Mouse (Mus musculus) myocyte (in vitro differentiated cells): ENCODE data around the gene Acss2. TPM values are rescaled to one million over a fixed set of nuclear protein-coding genes. Genes with fewer than 3 reads are reported as not detected.

ENCODE experiments used
- H3K27me3 ChIP-seq: one replicate; pipeline ENCODE4 v1.6.1; 2011; ENCODE audit not compliant: control insufficient read depth, insufficient read depth, insufficient read length
- H3K36me3 ChIP-seq: one replicate; pipeline ENCODE4 v1.6.1; 2011; ENCODE audit not compliant: control insufficient read depth, insufficient read depth
- H3K4me2 ChIP-seq: one replicate; pipeline ENCODE4 v1.6.1; 2011; ENCODE audit warnings: low read depth, control low read depth
- H3K4me3 ChIP-seq: one replicate; pipeline ENCODE4 v1.5.1; 2011; ENCODE audit warnings: mild to moderate bottlenecking, control low read depth, moderate library complexity
- H3K79me2 ChIP-seq: one replicate; pipeline ENCODE4 v1.6.1; 2011; ENCODE audit not compliant: control insufficient read depth, insufficient read depth
- H3ac ChIP-seq: one replicate; pipeline ENCODE4 v1.6.1; 2011; ENCODE audit not compliant: control insufficient read depth, insufficient read length
- CEBPB ChIP-seq: IDR thresholded peaks from 2 replicates; pipeline ENCODE4 v1.6.1; 2011; ENCODE audit warnings: mild to moderate bottlenecking, moderate library complexity; ENCODE audit not compliant: poor library complexity, insufficient read depth, severe bottlenecking
- E2F4 ChIP-seq: IDR thresholded peaks from one replicate; pipeline ENCODE4 v1.6.1; 2011; ENCODE audit warnings: mild to moderate bottlenecking, control low read depth, moderate library complexity; ENCODE audit not compliant: insufficient read depth
- MAX ChIP-seq: IDR thresholded peaks from one replicate; pipeline ENCODE4 v1.6.1; 2011; ENCODE audit warnings: low read depth, mild to moderate bottlenecking, control low read depth
- MYOD1 ChIP-seq, 3 experiments: IDR thresholded peaks; one replicate each; pipeline ENCODE4 v1.6.1; 2011; ENCODE audit warnings: control low read depth in 2 of 3, low read depth in 2 of 3, mild to moderate bottlenecking in 2 of 3, moderate library complexity in 1 of 3; ENCODE audit not compliant: insufficient read length in 2 of 3, control insufficient read depth in 1 of 3
- MYOG ChIP-seq, 3 experiments: IDR thresholded peaks; one replicate each; pipeline ENCODE4 v1.6.1; 2011; ENCODE audit warnings: control low read depth in 2 of 3, low read depth in 2 of 3, mild to moderate bottlenecking in 2 of 3; ENCODE audit not compliant: insufficient read length in 2 of 3, control insufficient read depth in 1 of 3, insufficient read depth in 1 of 3
- POLR2A ChIP-seq: IDR thresholded peaks from one replicate; pipeline ENCODE4 v1.6.1; 2011; ENCODE audit warnings: low read depth, mild to moderate bottlenecking, control low read depth, moderate library complexity; ENCODE audit not compliant: insufficient read length
- POLR2AphosphoS2 ChIP-seq: IDR thresholded peaks from one replicate; pipeline ENCODE4 v1.6.1; 2011; ENCODE audit warnings: low read depth, control low read depth; ENCODE audit not compliant: insufficient read length
- REST ChIP-seq: IDR thresholded peaks from one replicate; pipeline ENCODE4 v1.6.1; 2011; ENCODE audit warnings: mild to moderate bottlenecking, control low read depth, moderate library complexity; ENCODE audit not compliant: insufficient read depth, insufficient read length
- SRF ChIP-seq: IDR thresholded peaks from one replicate; pipeline ENCODE4 v1.6.1; 2011; ENCODE audit warnings: low read depth; ENCODE audit not compliant: control insufficient read depth, insufficient read length
- TCF12 ChIP-seq: IDR thresholded peaks from one replicate; pipeline ENCODE4 v1.6.1; 2011; ENCODE audit warnings: mild to moderate bottlenecking, control low read depth; ENCODE audit not compliant: poor library complexity, insufficient read depth, severe bottlenecking
- TCF3 ChIP-seq: IDR thresholded peaks from one replicate; pipeline ENCODE4 v1.6.1; 2011; ENCODE audit warnings: low read depth, control low read depth; ENCODE audit not compliant: insufficient read length
- USF1 ChIP-seq: IDR thresholded peaks from one replicate; pipeline ENCODE4 v1.6.1; 2011; ENCODE audit warnings: low read depth, mild to moderate bottlenecking, control low read depth, moderate library complexity
- polyA plus RNA-seq: library from polyadenylated mRNA; unstranded; fragments of >200 nt; fragmentation: generic; extraction: Trizol; gene quantifications from one replicate; pipeline ENCODE4 v1.2.1, GENCODE M21; 2012; ENCODE audit warnings: missing spikeins

Gene Acss2
- polyA plus RNA-seq, 1 experiment, result 25.8 TPM

DNA sequence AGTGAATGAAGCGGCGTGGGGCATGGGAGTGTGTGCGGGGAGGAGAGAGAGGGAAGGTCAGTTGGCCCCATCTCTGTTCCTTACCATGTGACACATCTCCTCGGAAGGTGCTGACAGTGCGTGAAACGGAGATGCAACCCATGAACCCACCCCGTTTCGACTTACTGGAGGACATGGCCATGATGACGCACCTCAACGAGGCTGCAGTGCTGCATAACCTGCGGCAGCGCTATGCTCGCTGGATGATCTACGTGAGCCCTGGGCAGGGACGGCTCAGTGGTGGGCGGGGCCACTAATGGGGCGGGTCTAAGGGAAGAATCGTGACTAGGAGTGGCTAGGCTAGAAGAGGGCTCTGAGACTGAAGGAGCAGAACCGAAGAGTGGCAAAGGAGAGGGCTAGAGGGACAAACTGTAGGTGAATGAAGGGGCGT lies 95.6 kb downstream of the Acss2 start:
- Histone ChIP-seq H3K36me3 (no peaks in the 10 kb centered on the region), H3K4me3 (peak overlapping the region; percentile 18)

DNA sequence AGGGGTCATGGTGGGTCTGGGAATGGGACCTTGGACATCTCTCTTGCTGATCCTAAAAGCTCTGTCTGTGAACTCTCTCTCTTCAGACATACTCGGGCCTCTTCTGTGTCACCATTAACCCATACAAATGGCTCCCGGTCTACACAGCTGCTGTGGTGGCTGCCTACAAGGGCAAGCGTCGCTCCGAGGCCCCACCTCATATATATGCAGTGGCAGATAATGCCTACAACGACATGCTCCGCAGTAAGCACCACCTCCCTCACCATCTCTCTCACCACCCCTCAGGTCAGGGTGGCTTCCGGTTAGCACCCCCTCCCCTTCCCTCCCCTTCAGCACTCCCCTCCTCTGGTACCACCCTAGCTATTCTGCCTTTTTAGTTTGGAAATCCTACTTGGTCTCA lies 96.2 kb downstream of the Acss2 start:
- Histone ChIP-seq H3K4me2 (peak overlapping the region; percentile 84), H3ac (no peak overlapping the region), H3K27me3 (peaks cover 4% of the 10 kb centered on the region), H3K4me3 (peak overlapping the region; percentile 18), H3K79me2 (no peaks in the 10 kb centered on the region), H3K36me3 (no peaks in the 10 kb centered on the region)
- TF ChIP-seq POLR2AphosphoS2 (no peak), MYOG (IDR thresholded peaks at IDR 0.05; ENCODE audit: control insufficient read depth in 1 of 3, insufficient read depth in 1 of 3, insufficient read length in 2 of 3, low read depth in 2 of 3) (no peak), USF1 (no peak), MAX (no peak), REST (no peak), POLR2A (peak; percentile 32), TCF3 (no peak), CEBPB (no peak)

More for the DNA sequence above, 95.6 kb downstream of the Acss2 start:
- TF ChIP-seq TCF3 (no peak), POLR2A (peak; percentile 73), REST (no peak), SRF (no peak), POLR2AphosphoS2 (peak; percentile 86), CEBPB (no peak), MYOD1 (IDR thresholded peaks at IDR 0.05; ENCODE audit: control insufficient read depth in 1 of 3, insufficient read length in 2 of 3, low read depth in 2 of 3) (no peak)
- no peaks in the 10 kb centered on the region for H3K79me2 ChIP-seq
- no peak overlapping the region for H3ac ChIP-seq
- H3K27me3 ChIP-seq, result peaks cover 4% of the 10 kb centered on the region
- H3K4me2 ChIP-seq, result peak overlapping the region; percentile 84

DNA sequence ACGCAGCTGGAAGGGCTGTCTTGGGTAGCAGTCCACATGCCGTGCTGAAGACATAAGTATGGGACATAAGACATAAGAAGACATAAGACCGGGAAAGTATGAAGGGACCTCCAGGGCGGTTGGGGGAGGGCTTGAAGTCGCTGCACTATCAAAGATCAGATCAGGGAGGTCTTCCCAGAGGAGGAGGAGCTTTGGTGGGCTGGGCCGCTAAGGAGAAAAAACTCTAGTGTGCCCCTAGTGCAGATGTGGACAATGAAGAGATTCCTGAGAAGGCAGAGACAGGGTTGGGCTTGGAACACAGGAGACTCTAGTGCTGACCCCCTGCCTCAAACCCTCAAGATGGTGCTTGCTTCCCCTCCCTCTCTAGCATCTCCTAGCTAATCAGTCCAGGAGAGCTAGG lies 99.2 kb downstream of the Acss2 start:
- Histone ChIP-seq H3K27me3 (peaks cover 4% of the 10 kb centered on the region), H3K79me2 (no peaks in the 10 kb centered on the region), H3K4me2 (no peak overlapping the region), H3ac (no peak overlapping the region), H3K4me3 (no peak overlapping the region), H3K36me3 (no peaks in the 10 kb centered on the region)
- TF ChIP-seq USF1 (no peak), SRF (no peak), E2F4 (no peak), POLR2AphosphoS2 (no peak), REST (no peak), MAX (no peak), TCF12 (no peak), CEBPB (no peak), POLR2A (no peak), TCF3 (no peak), MYOD1 (IDR thresholded peaks at IDR 0.05; ENCODE audit: control insufficient read depth in 1 of 3, insufficient read length in 2 of 3, low read depth in 2 of 3) (no peak), MYOG (IDR thresholded peaks at IDR 0.05; ENCODE audit: control insufficient read depth in 1 of 3, insufficient read depth in 1 of 3, insufficient read length in 2 of 3, low read depth in 2 of 3) (no peak)

DNA sequence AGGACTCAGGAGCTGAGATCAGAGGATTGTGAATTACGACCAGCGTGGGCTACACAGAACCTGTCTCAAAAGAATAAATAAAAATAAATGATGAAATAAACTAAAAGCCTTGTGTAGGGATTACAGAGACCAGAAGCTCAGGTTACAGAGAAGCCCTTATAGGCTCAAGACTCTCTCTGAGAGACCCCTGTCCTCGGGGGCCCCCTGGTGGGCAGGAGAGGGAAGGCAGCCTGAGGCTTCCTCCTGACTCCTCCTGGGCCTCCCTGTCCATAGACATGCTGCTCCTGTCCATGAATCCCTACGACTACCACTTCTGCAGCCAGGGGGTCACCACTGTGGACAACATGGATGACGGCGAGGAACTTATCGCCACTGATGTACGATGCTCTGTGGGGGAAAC lies 102.1 kb downstream of the Acss2 start:
- H3ac ChIP-seq, result no peak overlapping the region
- H3K79me2 ChIP-seq, result no peaks in the 10 kb centered on the region
- no peaks in the 10 kb centered on the region for H3K36me3 ChIP-seq
- TF ChIP-seq USF1, result no peak
- no peak for TF ChIP-seq POLR2A
- no peak for TF ChIP-seq TCF3
- no peak for TF ChIP-seq MAX
- no peak for TF ChIP-seq POLR2AphosphoS2
- TF ChIP-seq REST, result no peak
- no peak for TF ChIP-seq MYOD1 (IDR thresholded peaks at IDR 0.05; ENCODE audit: control insufficient read depth in 1 of 3, insufficient read length in 2 of 3, low read depth in 2 of 3)
- H3K4me2 ChIP-seq, result peak overlapping the region; percentile 64
- no peak overlapping the region for H3K4me3 ChIP-seq
- no peaks in the 10 kb centered on the region for H3K27me3 ChIP-seq

DNA sequence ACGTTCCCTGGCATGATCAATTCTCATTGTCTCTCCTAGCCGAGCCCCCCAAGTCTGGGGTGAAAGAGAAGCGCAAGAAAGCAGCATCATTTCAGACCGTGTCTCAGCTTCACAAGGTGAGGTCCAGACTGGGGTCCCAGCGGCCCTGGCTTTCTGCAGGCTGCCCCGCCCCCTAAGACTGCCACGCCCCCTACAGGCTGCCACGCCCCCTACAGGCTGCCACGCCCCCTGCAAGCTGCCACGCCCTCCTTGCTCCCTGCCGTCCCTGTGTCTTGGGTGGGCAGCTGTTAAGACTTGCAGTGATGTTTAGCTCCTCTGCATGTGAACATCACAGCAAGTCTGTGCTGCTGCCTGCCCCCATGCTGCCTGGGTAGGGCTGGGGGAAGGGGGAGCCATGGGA lies 104.9 kb downstream of the Acss2 start:
- Histone ChIP-seq H3K27me3 (no peaks in the 10 kb centered on the region), H3K4me3 (no peak overlapping the region), H3ac (no peak overlapping the region), H3K36me3 (no peaks in the 10 kb centered on the region), H3K79me2 (no peaks in the 10 kb centered on the region), H3K4me2 (no peak overlapping the region)
- peak; percentile 39 for TF ChIP-seq POLR2AphosphoS2
- TF ChIP-seq TCF12, result no peak
